Mouse (Mus musculus) liver, adult 2 months (tissue): ENCODE measurements around the gene Zfp184.

ENCODE experiments used
- CTCF ChIP-seq: fragments of 200-500 bp; IDR thresholded peaks from 2 replicates; pipeline ENCODE4 v1.5.1; 2011; ENCODE audit warnings: low read depth, low read length, control low read depth
- POLR2A ChIP-seq: fragments of 200-500 bp; IDR thresholded peaks from 2 replicates; pipeline ENCODE4 v1.6.1; 2011; ENCODE audit warnings: low read length, control low read depth; ENCODE audit not compliant: insufficient read depth; ENCODE audit errors: extremely low read depth

DNA sequence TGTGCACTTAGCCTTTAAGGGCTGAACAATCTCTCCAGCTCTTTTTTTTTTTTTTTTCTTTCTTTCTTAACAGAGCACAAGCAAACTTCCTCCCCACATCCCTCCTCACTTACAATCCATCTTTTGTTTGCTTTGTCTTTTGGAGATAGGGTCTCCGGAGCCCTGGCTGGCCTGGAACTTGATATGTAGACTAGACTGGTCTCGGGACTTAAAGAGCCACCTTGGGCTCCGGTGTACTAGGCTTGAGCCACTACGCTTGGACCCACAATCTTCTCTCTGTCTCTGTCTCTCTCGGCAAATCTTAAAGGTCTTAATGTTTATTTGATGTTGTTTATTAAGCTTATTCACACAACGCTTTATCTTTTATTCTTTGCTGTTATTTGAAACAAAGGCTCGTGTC is 34.2 kb upstream of the Zfp184 start:
- TF ChIP-seq POLR2A (no peak), CTCF (no peak)
